Mouse (Mus musculus) CH12.LX (cell line): Measurements from ENCODE around the gene Gm364. TPM values are rescaled to one million over a fixed set of nuclear protein-coding genes. Genes with fewer than 3 reads are reported as not detected.
A peak's percentile ranks its signal among the peaks of the same experiment; 100 is the strongest.

Experiments
- DNase-seq: peaks from one replicate; pipeline ENCODE4 v3.0.0-alpha.2; 2013; ENCODE audit errors: extremely low read depth
- H3K27ac ChIP-seq: 2 replicates; pipeline ENCODE4 v1.5.1; 2012; ENCODE audit warnings: low read depth, mild to moderate bottlenecking, control low read depth, moderate library complexity; ENCODE audit not compliant: insufficient read depth
- H3K27me3 ChIP-seq: replicated peaks from 2 replicates; pipeline ENCODE3; 2012; ENCODE audit warnings: inconsistent platforms
- H3K36me3 ChIP-seq, 2 experiments: replicated peaks in 1 of 2; 2 replicates each; pipeline versions ENCODE3 to v1.6.1; 2012; ENCODE audit warnings: inconsistent platforms in 1 of 2, low read length in 1 of 2, mild to moderate bottlenecking in 1 of 2, mixed read lengths in 1 of 2, moderate library complexity in 1 of 2; ENCODE audit not compliant: control insufficient read depth in 1 of 2, insufficient read depth in 1 of 2
- H3K4me1 ChIP-seq, 2 experiments: 2 replicates each; pipeline ENCODE4 v1.6.1; 2012; ENCODE audit warnings: inconsistent platforms in 1 of 2, moderate library complexity in 1 of 2; ENCODE audit not compliant: insufficient read depth in 2 of 2, control insufficient read depth in 1 of 2
- H3K4me2 ChIP-seq: 2 replicates; pipeline ENCODE4 v1.6.1; 2012; ENCODE audit warnings: low read depth, mild to moderate bottlenecking, control low read depth; ENCODE audit not compliant: poor library complexity, insufficient read depth, severe bottlenecking
- H3K4me3 ChIP-seq, 3 experiments: fragments of 150-350 bp in 1 of 3; sonication (generic) in 1 of 3; replicated peaks in 1 of 3; 2 replicates each; pipeline versions ENCODE3 to v1.5.1; 2011 to 2012; ENCODE audit warnings: low read depth in 2 of 3, low read length in 2 of 3, mild to moderate bottlenecking in 2 of 3, moderate library complexity in 2 of 3, control low read depth in 1 of 3, improper control_type of control experiment in 1 of 3, inconsistent platforms in 1 of 3, mixed read lengths in 1 of 3; ENCODE audit not compliant: poor library complexity in 1 of 3
- H3K79me2 ChIP-seq: replicated peaks from 2 replicates; pipeline ENCODE4 v1.6.1; 2012; ENCODE audit warnings: mild to moderate bottlenecking, moderate library complexity; ENCODE audit not compliant: control insufficient read depth, poor library complexity, insufficient read depth, severe bottlenecking; ENCODE audit errors: extremely low read depth
- H3K9ac ChIP-seq: 2 replicates; pipeline ENCODE4 v1.6.1; 2012; ENCODE audit warnings: low read depth, mild to moderate bottlenecking, control low read depth, moderate library complexity; ENCODE audit not compliant: insufficient read depth
- H3K9me3 ChIP-seq: replicated peaks from 2 replicates; pipeline ENCODE3; 2012; ENCODE audit warnings: low read length, inconsistent platforms, mixed read lengths
- BHLHE40 ChIP-seq: IDR thresholded peaks from 2 replicates; pipeline ENCODE4 v1.6.1; 2011; ENCODE audit warnings: mild to moderate bottlenecking, low read depth, low read length, improper control_type of control experiment
- CHD2 ChIP-seq: IDR thresholded peaks from 2 replicates; pipeline ENCODE4 v1.6.1; 2011; ENCODE audit warnings: low read length, improper control_type of control experiment
- CTCF ChIP-seq, 2 experiments: IDR thresholded peaks in 1 of 2; conservative IDR thresholded peaks in 1 of 2; 2 replicates each; pipeline ENCODE4 v1.5.1; 2011 to 2012; ENCODE audit warnings: low read depth in 2 of 2, low read length in 2 of 2, improper control_type of control experiment in 1 of 2, inconsistent platforms in 1 of 2, mild to moderate bottlenecking in 1 of 2, moderate library complexity in 1 of 2
- E2F4 ChIP-seq: IDR thresholded peaks from 2 replicates; pipeline ENCODE4 v1.6.1; 2011; ENCODE audit warnings: low read depth, low read length, improper control_type of control experiment; ENCODE audit not compliant: insufficient replicate concordance
- ELF1 ChIP-seq: IDR thresholded peaks from 2 replicates; pipeline ENCODE4 v1.6.1; 2014; ENCODE audit warnings: low read depth, mild to moderate bottlenecking, inconsistent platforms, low read length, improper control_type of control experiment
- EP300 ChIP-seq: IDR thresholded peaks from 2 replicates; pipeline ENCODE4 v1.6.1; 2011; ENCODE audit warnings: low read length, improper control_type of control experiment
- ETS1 ChIP-seq: conservative IDR thresholded peaks from 2 replicates; pipeline ENCODE4 v1.6.1; 2012; ENCODE audit warnings: low read depth, mild to moderate bottlenecking, inconsistent platforms, low read length, improper control_type of control experiment, moderate library complexity
- GABPA ChIP-seq: IDR thresholded peaks from 2 replicates; pipeline ENCODE4 v1.6.1; 2012; ENCODE audit warnings: low read depth, low read length, improper control_type of control experiment, inconsistent platforms; ENCODE audit not compliant: insufficient replicate concordance
- HCFC1 ChIP-seq: IDR thresholded peaks from 2 replicates; pipeline ENCODE4 v1.6.1; 2012; ENCODE audit warnings: low read depth, mild to moderate bottlenecking, inconsistent platforms, low read length, improper control_type of control experiment
- IRF4 ChIP-seq: IDR thresholded peaks from 2 replicates; pipeline ENCODE4 v1.6.1; 2014; ENCODE audit warnings: low read depth, mild to moderate bottlenecking, inconsistent platforms, low read length, improper control_type of control experiment
- JUN ChIP-seq: IDR thresholded peaks from 2 replicates; pipeline ENCODE4 v1.6.1; 2011; ENCODE audit warnings: low read depth, mild to moderate bottlenecking, low read length, improper control_type of control experiment, moderate library complexity; ENCODE audit not compliant: insufficient read depth
- JUND ChIP-seq: conservative IDR thresholded peaks from 2 replicates; pipeline ENCODE4 v1.6.1; 2011; ENCODE audit warnings: low read depth, low read length, improper control_type of control experiment
- MAFK ChIP-seq: IDR thresholded peaks from 2 replicates; pipeline ENCODE4 v1.6.1; 2011; ENCODE audit warnings: low read length, improper control_type of control experiment; ENCODE audit not compliant: insufficient replicate concordance
- MAX ChIP-seq: IDR thresholded peaks from 2 replicates; pipeline ENCODE4 v1.6.1; 2011; ENCODE audit warnings: low read length, improper control_type of control experiment
- MAZ ChIP-seq: IDR thresholded peaks from 2 replicates; pipeline ENCODE4 v1.6.1; 2012; ENCODE audit warnings: low read depth, mild to moderate bottlenecking, inconsistent platforms, low read length, improper control_type of control experiment, moderate library complexity
- MEF2A ChIP-seq: IDR thresholded peaks from 2 replicates; pipeline ENCODE4 v1.6.1; 2014; ENCODE audit warnings: low read depth, mild to moderate bottlenecking, inconsistent platforms, low read length, improper control_type of control experiment, borderline replicate concordance
- MXI1 ChIP-seq: IDR thresholded peaks from 2 replicates; pipeline ENCODE4 v1.6.1; 2011; ENCODE audit warnings: mild to moderate bottlenecking, low read depth, low read length, improper control_type of control experiment
- MYC ChIP-seq: IDR thresholded peaks from 2 replicates; pipeline ENCODE4 v1.6.1; 2011; ENCODE audit warnings: low read depth, mild to moderate bottlenecking, improper control_type of control experiment, low read length
- PAX5 ChIP-seq: IDR thresholded peaks from 2 replicates; pipeline ENCODE4 v1.6.1; 2012; ENCODE audit warnings: low read length, inconsistent platforms, mixed read lengths
- POLR2A ChIP-seq: IDR thresholded peaks from 2 replicates; pipeline ENCODE4 v1.6.1; 2011; ENCODE audit warnings: low read depth, mild to moderate bottlenecking, improper control_type of control experiment, low read length
- POLR2AphosphoS2 ChIP-seq: IDR thresholded peaks from 2 replicates; pipeline ENCODE4 v1.6.1; 2011; ENCODE audit warnings: low read depth, low read length, improper control_type of control experiment
- SMC3 ChIP-seq: IDR thresholded peaks from 2 replicates; pipeline ENCODE4 v1.6.1; 2011; ENCODE audit warnings: low read depth, low read length, improper control_type of control experiment
- TBP ChIP-seq: conservative IDR thresholded peaks from 2 replicates; pipeline ENCODE4 v1.6.1; 2011; ENCODE audit warnings: low read depth, low read length, improper control_type of control experiment
- TCF12 ChIP-seq: IDR thresholded peaks from 2 replicates; pipeline ENCODE4 v1.6.1; 2014; ENCODE audit warnings: low read depth, mild to moderate bottlenecking, inconsistent platforms, low read length, improper control_type of control experiment
- UBTF ChIP-seq: IDR thresholded peaks from 2 replicates; pipeline ENCODE4 v1.6.1; 2012; ENCODE audit warnings: low read depth, mild to moderate bottlenecking, inconsistent platforms, low read length, improper control_type of control experiment, moderate library complexity
- USF1 ChIP-seq: IDR thresholded peaks from 2 replicates; pipeline ENCODE4 v1.6.1; 2014; ENCODE audit warnings: low read depth, mild to moderate bottlenecking, inconsistent platforms, low read length, improper control_type of control experiment
- USF2 ChIP-seq: conservative IDR thresholded peaks from 2 replicates; pipeline ENCODE4 v1.6.1; 2011; ENCODE audit warnings: low read depth, low read length, improper control_type of control experiment
- ZC3H11A ChIP-seq: IDR thresholded peaks from 2 replicates; pipeline ENCODE4 v1.6.1; 2012; ENCODE audit warnings: low read depth, mild to moderate bottlenecking, inconsistent platforms, low read length, improper control_type of control experiment
- ZKSCAN1 ChIP-seq: IDR thresholded peaks from 2 replicates; pipeline ENCODE4 v1.6.1; 2012; ENCODE audit warnings: low read depth, inconsistent platforms, low read length, improper control_type of control experiment, borderline replicate concordance
- ZMIZ1 ChIP-seq: IDR thresholded peaks from 2 replicates; pipeline ENCODE4 v1.6.1; 2012; ENCODE audit warnings: low read depth, mild to moderate bottlenecking, inconsistent platforms, low read length, improper control_type of control experiment
- ZNF384 ChIP-seq: IDR thresholded peaks from 2 replicates; pipeline ENCODE4 v1.6.1; 2012; ENCODE audit warnings: low read depth, low read length, improper control_type of control experiment, inconsistent platforms
- dilution Hi-C: fragments of 300-500 bp; cut with MboI; formaldehyde crosslinking; loops from 2 replicates; pipeline ENCODE4 v1.14.3; 2020; ENCODE audit warnings: low sequenced_read_pairs; ENCODE audit not compliant: extremely low pct_unique_long_range_greater_than_20kb, extremely low pct_ligation_motif_present
- in situ Hi-C: fragments of 300-500 bp; cut with MboI; formaldehyde crosslinking; loops from 3 replicates; pipeline ENCODE4 v1.14.3; 2019; ENCODE audit warnings: low sequenced_read_pairs, low pct_ligation_motif_present, low pct_unique_long_range_greater_than_20kb, mixed read lengths
- polyA plus RNA-seq: library from polyadenylated mRNA; unstranded; fragments of >175 nt; gene quantifications from 2 replicates; pipeline ENCODE4 v1.2.1, GENCODE M21; 2012; ENCODE audit warnings: low read depth; ENCODE audit not compliant: insufficient read length
- total RNA-seq, 2 experiments: library from RNA; depleted of rRNA; stranded (reverse); fragments of 300-350 nt in 1 of 2; fragments of >200 nt in 1 of 2; gene quantifications; 2 replicates each; pipeline ENCODE4 v1.2.3; 2012 to 2014

Gene Gm364
- total and polyA plus RNA-seq, 3 experiments: not detected

DNA sequence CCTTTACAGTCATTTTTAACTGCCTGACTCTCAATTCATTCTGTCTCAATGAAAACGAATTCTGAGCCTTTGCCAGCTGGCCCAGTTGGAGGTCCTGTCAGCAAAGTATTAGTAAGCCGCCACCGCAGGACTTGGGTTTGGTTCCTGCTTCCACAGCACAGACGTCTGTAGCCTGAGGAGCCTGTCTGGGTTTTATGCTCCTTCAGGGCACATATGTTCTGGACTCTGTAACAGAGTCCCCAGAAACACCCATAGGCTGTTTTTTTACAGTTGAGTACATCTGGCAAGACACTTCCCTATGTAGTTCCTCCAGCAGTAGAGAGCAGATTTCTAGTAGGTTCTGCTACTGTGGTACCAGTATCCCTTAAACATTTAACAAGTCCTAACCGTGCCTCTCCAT lies 28.0 kb upstream of the Gm364 start:
- no peaks in the 10 kb centered on the region for H3K9me3 ChIP-seq
- in situ Hi-C loops (no loop called here), dilution Hi-C loops (no loop called here)
- no peak overlapping the region for H3K9ac ChIP-seq
- no peak overlapping the region for H3K4me3 ChIP-seq
- TF ChIP-seq BHLHE40 (no peak), ZKSCAN1 (no peak), MAZ (no peak), USF1 (no peak), ZNF384 (no peak), GABPA (no peak), JUN (no peak), MAFK (no peak), MXI1 (no peak), SMC3 (no peak), TBP (no peak), JUND (no peak), ELF1 (no peak), CTCF (conservative IDR thresholded peaks at IDR 0.05 in 1 of 2, IDR thresholded peaks at IDR 0.05 in 1 of 2; ENCODE audit: low read depth in 2 of 2, low read length in 2 of 2) (no peak)
- H3K4me1 ChIP-seq: no peaks in the 10 kb centered on the region
- DNase-seq: no peak
- peaks cover 17 to 69% of the 10 kb centered on the region in 2 experiments for H3K36me3 ChIP-seq
- H3K27ac ChIP-seq: no peak overlapping the region
- no peaks in the 10 kb centered on the region for H3K79me2 ChIP-seq
- no peaks in the 10 kb centered on the region for H3K27me3 ChIP-seq
- H3K4me2 ChIP-seq: no peak overlapping the region

DNA sequence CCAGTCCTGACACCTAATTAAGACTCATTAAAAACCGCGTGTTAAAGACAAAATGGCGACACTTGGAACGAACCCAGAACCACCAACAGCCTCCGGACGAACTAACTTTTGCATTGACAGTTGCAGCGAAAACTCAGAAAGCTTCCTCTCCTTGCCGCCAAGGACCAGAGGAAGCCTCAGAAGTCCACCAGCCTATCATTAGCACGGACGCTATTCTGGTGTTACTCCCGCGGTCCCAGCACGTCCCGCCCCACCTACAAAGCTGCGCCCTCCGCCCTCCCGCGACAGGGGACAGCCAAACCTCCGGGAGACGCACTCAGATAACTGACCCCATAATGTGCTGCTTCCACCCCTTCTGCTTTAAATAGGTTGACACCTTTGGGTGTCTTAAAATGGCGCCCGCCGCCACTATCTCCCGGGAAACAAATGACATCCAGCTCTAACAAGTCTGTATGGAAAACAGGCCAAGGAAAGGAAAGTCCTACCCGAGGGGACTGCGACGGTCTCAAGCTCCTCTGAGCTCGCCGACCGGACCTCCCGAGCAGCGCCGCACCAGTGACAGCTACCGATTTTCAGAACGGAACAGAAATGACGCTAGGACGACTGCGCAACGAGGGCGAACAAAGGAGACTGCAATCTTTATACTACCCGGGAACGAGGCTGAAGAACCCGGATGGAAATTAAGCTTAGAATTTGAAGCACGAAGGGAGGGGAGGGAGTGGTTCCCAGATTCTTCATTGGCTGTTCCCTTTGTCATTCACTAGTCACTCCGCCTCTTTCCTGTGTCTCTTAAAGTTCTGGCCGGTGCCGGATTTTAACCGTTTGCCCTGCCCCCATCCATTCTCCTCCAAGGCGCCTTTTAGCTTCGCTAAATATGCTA lies 16.3 kb upstream of the Gm364 start, which contains the start of gene Rbmx:
TSS of gene Rbmx (minus strand) at position 670 of the 880 bp plus-strand sequence.
- peak within 1 kb of the TSS; percentile 62 to 86 (median 63) for H3K4me3 ChIP-seq
- DNase-seq: peak; percentile 89
- H3K27ac ChIP-seq: peak within 1 kb of the TSS; percentile 94
- H3K36me3 ChIP-seq: peaks cover 5 to 22% of the 10 kb centered on the region in 2 experiments
- dilution Hi-C loops (no loop called here), in situ Hi-C loops (no loop called here)
- no peaks in the 10 kb centered on the region; a peak in 1 of 4 replicates for H3K4me1 ChIP-seq
- no peaks in the 10 kb centered on the region for H3K9me3 ChIP-seq
- H3K9ac ChIP-seq: peak within 1 kb of the TSS; percentile 70
- H3K4me2 ChIP-seq: peak within 1 kb of the TSS; percentile 9; the same call in 1 of the 2 replicates
- no peaks in the 10 kb centered on the region for H3K27me3 ChIP-seq
- peaks cover 18% of the 10 kb centered on the region for H3K79me2 ChIP-seq
- TF ChIP-seq MEF2A (no peak), BHLHE40 (no peak), POLR2AphosphoS2 (0 out of 2 replicates have a peak, but pooled peaks have one; percentile 55), MAFK (no peak), MYC (0 out of 2 replicates have a peak, but pooled peaks have one; percentile 29), ZMIZ1 (peak; percentile 62), TBP (peak; percentile 95), POLR2A (peak; percentile 91), GABPA (no peak), E2F4 (no peak), ZC3H11A (no peak), EP300 (no peak), CHD2 (peak; percentile 78), TCF12 (peak; percentile 15; the same call in 1 of the 2 replicates), UBTF (no peak), MAX (no peak), USF2 (no peak), JUN (no peak), HCFC1 (peak; percentile 70), CTCF (conservative IDR thresholded peaks at IDR 0.05 in 1 of 2, IDR thresholded peaks at IDR 0.05 in 1 of 2; ENCODE audit: low read depth in 2 of 2, low read length in 2 of 2) (no peak), IRF4 (no peak), JUND (no peak), ETS1 (no peak), PAX5 (no peak)
